Mouse (Mus musculus) gastrocnemius, postnatal 14 days (tissue): ENCODE data around the gene Trdmt1. TPM values are rescaled to one million over a fixed set of nuclear protein-coding genes. Genes with fewer than 3 reads are reported as not detected.

ENCODE experiments used
- DNase-seq: peaks from one replicate; pipeline ENCODE4 v3.0.0; 2021; ENCODE audit warnings: mixed read lengths
- intact Hi-C: fragments of 180-260 bp; cut with DNase I; formaldehyde crosslinking; loops from one replicate; pipeline ENCODE4 v1.15.1; 2025; ENCODE audit warnings: low total_unique reads
- total RNA-seq, 2 experiments: library from RNA; stranded (reverse); gene quantifications; 2 replicates each; pipeline ENCODE4 v1.2.3; 2021

Gene Trdmt1
- total RNA-seq, 2 experiments from 2014 or later, result 3.7 to 3.9 TPM

DNA sequence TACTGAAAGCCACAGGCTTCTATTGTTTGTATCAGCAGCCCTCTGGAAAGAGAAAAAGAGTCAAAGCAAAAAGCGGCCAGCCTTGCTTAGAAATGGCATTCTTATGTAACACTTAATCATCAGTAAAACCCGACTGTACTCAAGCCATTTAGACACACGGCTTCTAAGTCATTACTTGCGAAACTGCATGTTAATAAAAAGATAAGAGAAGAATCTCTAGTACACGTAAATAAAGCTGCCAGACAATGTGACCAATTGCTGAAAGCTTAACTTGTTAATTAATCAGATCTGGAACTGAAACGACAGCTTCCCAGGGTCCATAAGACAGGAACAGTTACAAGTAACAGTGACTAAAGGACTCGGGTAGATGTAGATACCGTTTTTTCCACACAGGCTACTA lies 22.4 kb downstream of the Trdmt1 start:
- no peak for DNase-seq
- intact Hi-C loops, result no loop called here

DNA sequence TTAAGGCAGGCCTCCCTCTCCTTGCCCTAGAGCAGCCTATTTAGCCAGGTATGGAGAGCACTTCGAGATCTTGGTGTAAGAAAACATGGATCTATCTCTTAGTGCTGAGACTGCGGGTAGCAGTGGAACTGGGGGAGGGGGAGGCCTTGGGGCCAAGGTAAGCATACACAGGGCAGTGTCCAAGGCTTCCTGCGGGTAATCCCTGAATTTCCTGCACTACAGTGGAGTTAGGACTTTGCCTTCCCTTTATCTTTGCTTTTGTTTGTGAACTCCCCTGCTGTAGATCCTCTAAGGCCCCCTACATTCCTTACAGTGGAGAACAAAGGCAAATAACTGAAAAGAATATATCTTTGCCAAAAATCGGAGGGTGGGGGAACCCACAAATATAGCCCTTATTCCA lies 29.5 kb downstream of the Trdmt1 start:
- intact Hi-C loops, result no loop called here
- DNase-seq, result no peak

DNA sequence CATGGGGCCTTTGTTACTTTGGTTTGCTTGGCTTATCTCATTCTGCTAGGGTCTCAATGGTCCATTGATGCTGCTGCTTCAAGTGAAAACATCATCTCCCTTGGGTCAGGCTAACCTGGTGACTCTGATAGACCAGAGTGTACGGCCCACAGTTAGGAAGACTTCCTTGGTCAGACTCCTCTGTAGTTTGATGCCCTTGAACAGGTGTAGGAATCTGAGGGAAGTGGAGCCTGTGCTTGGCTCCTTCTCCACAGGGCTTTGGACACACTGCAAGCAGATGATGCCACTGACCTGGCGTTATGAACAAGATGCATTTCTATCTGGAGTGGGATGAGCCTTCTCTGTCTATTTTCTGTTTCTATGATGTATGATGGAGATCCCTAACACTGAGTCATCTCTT lies 41.8 kb downstream of the Trdmt1 start:
- no peak for DNase-seq
- intact Hi-C loops, result no loop called here

- intact Hi-C loops, result no loop called here
- no peak for DNase-seq
Observed at GRCm38 (mm10) chr2:13501553-13501952, 42.9 kb downstream of the Trdmt1 start.

GRCm38 (mm10) chr2:13500298-13500999 lies 44.0 kb downstream of the Trdmt1 start:
- no peak for DNase-seq
- intact Hi-C loops, result no loop called here

DNA sequence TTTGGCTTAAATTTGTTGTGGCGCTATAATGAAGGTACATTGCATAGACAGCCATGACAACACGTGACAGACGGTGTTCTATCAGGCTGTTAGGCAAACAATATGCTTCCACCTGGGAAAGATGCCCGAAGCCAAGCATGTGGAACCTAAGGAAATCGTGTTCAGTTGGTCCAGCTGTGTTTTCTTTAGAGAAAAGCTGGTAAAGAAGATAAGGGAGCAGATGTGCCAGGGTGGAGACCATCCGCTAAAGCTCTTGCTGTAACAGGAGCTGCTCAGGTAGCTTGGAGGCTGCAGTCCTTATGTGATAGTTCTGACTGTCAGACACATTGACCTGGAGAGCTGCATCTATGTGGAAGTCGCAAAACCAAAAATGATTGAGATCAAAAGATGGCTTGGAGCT lies 45.3 kb downstream of the Trdmt1 start:
- no peak for DNase-seq
- intact Hi-C loops, result no loop called here

DNA sequence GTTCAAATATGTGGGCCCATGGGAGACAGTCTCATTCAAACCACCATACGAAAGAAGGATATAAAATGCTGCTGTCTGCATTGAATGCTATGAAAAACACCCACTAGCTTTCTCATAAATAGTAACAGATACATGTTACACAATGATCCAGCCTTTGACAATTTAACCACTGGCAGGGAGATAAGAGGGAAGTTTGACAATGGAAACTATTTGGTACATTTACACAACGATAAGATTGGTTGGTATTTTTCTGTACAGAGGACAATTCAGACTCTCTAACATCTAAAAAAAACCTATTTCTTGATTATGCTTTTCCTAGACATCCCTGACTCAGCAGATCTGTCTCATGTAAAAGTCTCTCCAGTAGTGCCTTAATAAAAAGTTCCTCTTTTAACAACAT lies 48.4 kb downstream of the Trdmt1 start:
- intact Hi-C loops, result no loop called here
- DNase-seq, result no peak

DNA sequence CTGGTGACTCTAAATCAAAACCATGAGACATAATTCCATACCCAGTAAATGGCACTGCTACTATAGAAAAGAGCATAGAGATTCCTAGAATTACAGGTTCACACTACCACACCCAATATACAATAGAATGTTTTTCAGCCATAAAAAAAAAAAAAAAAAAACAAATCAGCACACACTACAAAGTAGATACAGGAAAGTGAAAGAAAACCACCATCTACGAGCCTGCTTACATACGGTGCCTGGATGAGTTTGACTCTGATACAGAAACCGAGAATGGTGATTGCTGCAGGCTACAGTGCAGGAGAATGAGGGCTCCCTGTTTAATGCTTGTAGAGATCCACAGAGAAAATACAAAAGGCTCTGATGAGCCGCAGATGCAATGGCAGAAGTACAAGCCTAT lies 51.5 kb downstream of the Trdmt1 start:
- DNase-seq, result no peak
- intact Hi-C loops, result no loop called here

- DNase-seq, result no peak
Observed at GRCm38 (mm10) chr2:13491734-13492133, 52.7 kb downstream of the Trdmt1 start, which contains the start of gene Cubn. TSS of gene Cubn (minus strand) at chr2:13491813.

GRCm38 (mm10) chr2:13490480-13490879 lies 54.0 kb downstream of the Trdmt1 start:
- intact Hi-C loops, result no loop called here

More at GRCm38 (mm10) chr2:13491734-13492133, 52.7 kb downstream of the Trdmt1 start, which contains the start of gene Cubn:
- intact Hi-C loops, result no loop called here

DNA sequence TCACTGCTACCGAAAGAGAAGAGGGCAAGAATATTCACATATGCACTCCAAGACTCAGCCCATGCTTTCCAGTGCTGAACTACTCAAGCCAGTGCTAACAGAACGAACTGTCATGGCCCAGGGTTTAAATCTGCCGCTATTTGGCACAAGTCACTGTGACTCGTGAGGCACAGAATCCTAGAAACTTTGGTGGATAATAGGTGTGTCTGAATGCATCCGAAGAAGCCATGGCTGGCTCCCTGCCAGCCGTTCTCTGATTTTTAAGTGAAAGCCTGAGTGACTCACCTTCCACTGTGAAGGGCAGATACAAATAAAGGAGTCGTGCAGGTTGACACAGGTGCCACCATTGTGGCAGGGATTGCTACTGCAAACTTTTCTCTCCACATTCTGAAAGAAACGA lies 58.0 kb downstream of the Trdmt1 start:
- DNase-seq, result no peak

More at GRCm38 (mm10) chr2:13490480-13490879, 54.0 kb downstream of the Trdmt1 start:
- no peak for DNase-seq

DNA sequence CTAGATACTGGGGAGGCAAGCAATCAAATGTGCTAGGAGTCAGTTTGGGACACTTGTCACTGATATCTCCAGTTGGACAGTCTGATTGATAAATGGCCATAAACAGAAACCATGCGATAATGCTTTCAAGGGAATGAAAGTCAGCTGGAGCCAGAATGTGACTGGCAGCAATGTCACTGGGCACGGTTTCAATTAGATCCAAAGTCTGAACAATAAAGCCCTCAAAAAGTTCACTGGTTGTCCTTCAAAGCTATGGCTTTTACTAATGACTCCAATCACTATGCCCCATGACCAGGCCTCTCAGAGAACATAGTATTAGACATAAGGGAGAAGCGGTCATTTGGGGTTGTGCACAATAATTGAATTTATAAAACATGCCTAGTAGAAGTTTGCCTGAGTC lies 59.9 kb downstream of the Trdmt1 start:
- intact Hi-C loops, result no loop called here
- no peak for DNase-seq

More for the DNA sequence above, 58.0 kb downstream of the Trdmt1 start:
- intact Hi-C loops, result no loop called here

DNA sequence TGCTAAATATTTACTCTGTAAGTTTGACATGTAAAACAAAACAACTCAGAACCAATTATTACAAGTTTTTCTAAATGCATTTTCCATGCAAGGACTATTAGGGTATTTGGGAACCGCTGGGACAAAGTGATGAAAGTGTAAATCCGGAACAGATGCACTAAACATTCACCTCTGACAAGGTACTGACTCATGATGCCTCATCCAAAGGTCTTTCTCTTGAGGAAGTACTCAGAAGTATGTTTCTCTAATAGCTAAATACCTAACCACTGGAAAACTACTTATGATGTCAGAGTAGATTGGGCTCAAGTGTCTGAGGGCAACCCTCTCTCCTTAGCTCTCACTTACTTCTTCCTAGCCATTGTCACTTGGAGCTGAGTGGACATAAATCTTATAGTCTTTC lies 63.7 kb downstream of the Trdmt1 start:
- DNase-seq, result no peak
- intact Hi-C loops, result no loop called here

GRCm38 (mm10) chr2:13479165-13479564 lies 65.3 kb downstream of the Trdmt1 start:
- intact Hi-C loops, result no loop called here
- DNase-seq, result no peak

GRCm38 (mm10) chr2:13470108-13470507 lies 74.4 kb downstream of the Trdmt1 start:
- DNase-seq, result no peak
- intact Hi-C loops, result no loop called here

GRCm38 (mm10) chr2:13469641-13470040 lies 74.8 kb downstream of the Trdmt1 start:
- no peak for DNase-seq
- intact Hi-C loops, result no loop called here

- DNase-seq, result no peak
- intact Hi-C loops, result no loop called here
Observed at GRCm38 (mm10) chr2:13466685-13467084, 77.8 kb downstream of the Trdmt1 start.

Other genes with a start within 250 kb of the Trdmt1 start
- gene Cubn, start 52.9 kb downstream of the Trdmt1 start, total RNA-seq, result under 1 TPM; 0.04 to 0.14 TPM
- 100 to 1,000 TPM; 423 to 456 TPM for gene Vim, start 29.3 kb upstream of the Trdmt1 start, total RNA-seq
- under 1 TPM; 0.47 to 0.64 TPM for gene St8sia6, start 249.4 kb upstream of the Trdmt1 start, total RNA-seq